Mouse (Mus musculus) hindbrain, embryonic 14.5 days (tissue): ENCODE results near the gene Wrap53. TPM values are rescaled to one million over a fixed set of nuclear protein-coding genes. Genes with fewer than 3 reads are reported as not detected.
A peak's percentile ranks its signal among the peaks of the same experiment; 100 is the strongest.
"Not testable (repeated sequence)": the region's sequence is repeated elsewhere in the genome, so short reads cannot be mapped to it uniquely, and the experiment has no call there.

ENCODE experiments used
- ATAC-seq: fragments of 200-750 bp; cut with Nextera tagmentation; 2 replicates; pipeline ENCODE4 v1.8.0; 2017; ENCODE audit warnings: moderate number of reproducible peaks, mild to moderate bottlenecking, moderate TSS enrichment, moderate library complexity; ENCODE audit not compliant: low FRiP score
- DNase-seq: peaks from one replicate; pipeline ENCODE4 v3.0.0-alpha.2; 2015; ENCODE audit warnings: low spot score
- H3K27ac ChIP-seq: fragments of 300-500 bp; sonication (generic); 2 replicates; pipeline ENCODE4 v1.5.1; 2014; ENCODE audit warnings: mild to moderate bottlenecking, moderate library complexity
- H3K27me3 ChIP-seq: fragments of 300-500 bp; sonication (generic); 2 replicates; pipeline ENCODE4 v1.6.1; 2014; ENCODE audit warnings: mild to moderate bottlenecking, low read length, mixed read lengths; ENCODE audit not compliant: control insufficient read depth, insufficient read depth
- H3K36me3 ChIP-seq: fragments of 300-500 bp; sonication (generic); replicated peaks from 2 replicates; pipeline ENCODE4 v1.6.1; 2014; ENCODE audit not compliant: control insufficient read depth, insufficient read depth
- H3K4me1 ChIP-seq: fragments of 300-500 bp; sonication (generic); replicated peaks from 2 replicates; pipeline ENCODE4 v1.6.1; 2014; ENCODE audit warnings: antibody characterized with exemption, low read length, mixed read lengths; ENCODE audit not compliant: control insufficient read depth, insufficient read depth
- H3K4me2 ChIP-seq: fragments of 300-500 bp; sonication (generic); replicated peaks from 2 replicates; pipeline ENCODE4 v1.6.1; 2014; ENCODE audit warnings: mild to moderate bottlenecking, moderate library complexity
- H3K4me3 ChIP-seq: fragments of 300-500 bp; sonication (generic); replicated peaks from 2 replicates; pipeline ENCODE4 v1.5.1; 2014; ENCODE audit warnings: mild to moderate bottlenecking, low read length
- H3K9ac ChIP-seq: fragments of 300-500 bp; sonication (generic); 2 replicates; pipeline ENCODE4 v1.6.1; 2014
- H3K9me3 ChIP-seq: fragments of 300-500 bp; sonication (generic); 2 replicates; pipeline ENCODE4 v1.6.1; 2016; ENCODE audit warnings: low read length; ENCODE audit not compliant: control insufficient read depth
- WGBS: fragments of 180-500 bp; shearing (Covaris S2); extraction: QIAGEN DNeasy Blood & Tissue Kit; methylation state at CpG from one replicate; pipeline ENCODE4 v1.1.7; 2014; 5-methylcytosine and 5-hydroxymethylcytosine counted together
- polyA plus RNA-seq: library from polyadenylated mRNA; unstranded; fragments of >200 nt; fragmentation: Nextera tagmentation; extraction: Ambion mirVana; gene quantifications from 2 replicates; pipeline ENCODE4 v1.2.1, GENCODE M21; 2014

Wrap53 gene
- polyA plus RNA-seq, 1 experiment from 2014 or later, result 16.8 TPM

DNA sequence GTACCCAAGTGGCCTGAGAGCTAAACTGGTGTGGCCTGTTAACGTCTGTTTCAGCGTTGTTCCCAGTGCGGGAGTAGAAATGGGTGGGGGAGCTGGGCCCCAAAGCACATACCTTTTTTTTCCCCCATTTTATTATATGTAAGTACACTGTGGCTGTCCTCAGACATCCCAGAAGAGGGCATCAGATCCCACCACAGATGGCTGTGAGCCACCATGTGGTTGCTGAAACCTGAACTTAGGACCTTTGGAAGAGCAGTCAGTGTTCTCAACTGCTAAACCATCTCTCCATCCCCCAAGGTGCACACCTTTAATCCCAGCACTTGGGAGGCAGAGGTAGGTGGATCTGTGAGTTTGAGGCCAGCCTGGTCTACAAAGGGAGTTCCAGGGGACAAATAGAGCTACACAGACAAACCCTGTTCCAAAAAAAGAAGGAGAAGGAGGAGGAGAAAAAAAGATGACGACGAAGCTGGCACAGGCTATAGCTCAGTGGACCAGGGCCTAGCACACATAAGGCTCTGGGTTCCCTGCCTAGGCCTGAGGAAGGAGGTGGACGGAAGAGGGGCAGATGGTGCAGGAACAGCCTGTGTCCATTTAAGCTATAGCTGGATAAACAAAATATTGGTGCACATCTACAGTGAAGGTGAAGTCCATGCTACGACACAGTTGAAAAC is 47.4 kb downstream of the Wrap53 start:
- no peaks in the 10 kb centered on the region for H3K36me3 ChIP-seq
- peaks cover 6% of the 10 kb centered on the region for H3K4me1 ChIP-seq
- ATAC-seq (no peak), DNase-seq (no peak)
- H3K27ac ChIP-seq, result no peak overlapping the region
- no peak overlapping the region for H3K4me2 ChIP-seq
- no peaks in the 10 kb centered on the region for H3K9me3 ChIP-seq
- H3K9ac ChIP-seq, result no peak overlapping the region
- H3K4me3 ChIP-seq, result no peak overlapping the region
- H3K27me3 ChIP-seq, result no peaks in the 10 kb centered on the region
- 84% methylated on average over 7 of the region's 7 CpGs for WGBS

GRCm38 (mm10) chr11:69530755-69531154 is 49.3 kb downstream of the Wrap53 start:
- not testable (repeated sequence) for H3K9ac ChIP-seq, H3K4me3 ChIP-seq, H3K27me3 ChIP-seq, ATAC-seq, H3K36me3 ChIP-seq, DNase-seq, H3K4me2 ChIP-seq, H3K27ac ChIP-seq, H3K9me3 ChIP-seq
- whole genome bisulfite sequencing, result 90% methylated on average over 6 of the region's 6 CpGs
- H3K4me1 ChIP-seq, result peaks cover 23% of the 10 kb centered on the region

DNA sequence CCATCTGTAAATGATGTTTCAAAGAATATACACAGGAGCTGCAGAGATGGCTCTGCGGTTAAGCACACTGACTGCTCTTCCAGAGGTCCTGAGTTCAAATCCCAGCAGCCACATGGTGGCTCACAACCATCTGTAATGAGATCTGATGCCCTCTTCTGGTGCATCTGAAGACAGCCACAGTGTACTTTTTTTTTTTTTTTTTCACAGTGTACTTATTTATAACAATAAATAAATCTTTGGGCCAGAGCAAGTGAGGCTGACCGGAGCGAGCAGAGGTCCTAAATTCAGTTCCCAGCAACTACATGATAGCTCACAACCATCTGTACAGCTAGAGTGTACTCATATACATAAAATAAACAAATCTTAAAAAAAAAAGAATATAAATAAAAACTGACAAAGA is 49.8 kb downstream of the Wrap53 start:
- H3K27me3 ChIP-seq, H3K4me2 ChIP-seq, H3K9ac ChIP-seq, DNase-seq, H3K36me3 ChIP-seq, H3K9me3 ChIP-seq, H3K4me3 ChIP-seq, ATAC-seq, H3K27ac ChIP-seq: not testable (repeated sequence)
- WGBS, result 92% methylated on average over 3 of the region's 3 CpGs
- peaks cover 23% of the 10 kb centered on the region for H3K4me1 ChIP-seq

DNA sequence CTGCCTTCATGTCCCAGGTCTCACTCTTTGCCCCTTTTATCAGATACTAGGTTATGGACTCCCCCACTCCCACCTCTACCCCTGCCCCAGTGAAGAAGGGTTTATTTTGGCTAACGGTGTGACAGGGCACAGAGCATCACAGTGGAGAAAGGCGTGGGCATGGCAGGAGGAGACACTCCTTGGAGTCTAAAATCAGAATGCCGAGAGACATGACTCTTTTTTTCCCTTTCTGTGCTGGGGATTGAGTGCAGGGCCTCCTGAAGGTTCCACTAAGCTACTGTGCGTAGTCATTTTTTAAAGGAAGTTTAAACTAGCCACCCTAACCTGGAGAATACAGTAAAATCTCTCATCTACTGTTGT is 52.0 kb downstream of the Wrap53 start:
- 58% methylated on average over 4 of the region's 4 CpGs for WGBS
- no peak overlapping the region for H3K4me3 ChIP-seq
- ATAC-seq, result no peak

GRCm38 (mm10) chr11:69527098-69528030 is 52.7 kb downstream of the Wrap53 start:
- Histone ChIP-seq H3K9me3 (no peaks in the 10 kb centered on the region), H3K4me3 (peak overlapping the region; percentile 15), H3K36me3 (no peaks in the 10 kb centered on the region), H3K27ac (peak overlapping the region; percentile 99), H3K27me3 (no peaks in the 10 kb centered on the region), H3K4me1 (peaks cover 23% of the 10 kb centered on the region), H3K4me2 (peak overlapping the region; percentile 52), H3K9ac (peak overlapping the region; percentile 60)
- ATAC-seq, result peak; percentile 68
- WGBS, result 2% methylated on average over 30 of the region's 30 CpGs
- peak; percentile 73 for DNase-seq

More for the DNA sequence above, 52.0 kb downstream of the Wrap53 start:
- H3K27me3 ChIP-seq, result no peaks in the 10 kb centered on the region
- DNase-seq, result no peak
- peak overlapping the region; percentile 52 for H3K4me2 ChIP-seq
- peak overlapping the region; percentile 99 for H3K27ac ChIP-seq
- no peaks in the 10 kb centered on the region for H3K36me3 ChIP-seq
- peak overlapping the region; percentile 60 for H3K9ac ChIP-seq
- H3K9me3 ChIP-seq, result no peaks in the 10 kb centered on the region
- H3K4me1 ChIP-seq, result peaks cover 23% of the 10 kb centered on the region

DNA sequence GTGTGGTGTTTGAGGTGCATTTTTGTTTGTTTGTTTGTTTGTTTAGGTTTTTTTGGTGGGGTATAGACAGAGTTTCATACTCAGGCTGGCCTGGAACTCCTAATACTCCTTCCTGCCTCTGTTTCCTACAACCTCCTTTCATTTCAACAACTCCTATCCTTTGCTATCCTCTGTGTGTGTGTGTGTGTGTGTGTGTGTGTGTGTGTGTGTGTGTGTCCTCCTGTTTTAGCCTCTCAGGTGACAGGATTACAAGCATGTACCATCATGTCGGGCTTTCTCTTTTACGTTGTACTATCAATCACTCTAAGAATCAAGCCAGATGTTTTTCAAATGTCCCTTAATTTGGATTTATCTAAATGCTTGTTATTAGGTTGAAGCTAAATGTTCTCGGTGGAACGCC is 53.4 kb downstream of the Wrap53 start:
- ATAC-seq (no peak), DNase-seq (peak; percentile 34)
- Histone ChIP-seq H3K4me3 (peak overlapping the region; percentile 15), H3K27ac (peak overlapping the region; percentile 99), H3K9me3 (no peaks in the 10 kb centered on the region), H3K27me3 (no peaks in the 10 kb centered on the region), H3K4me1 (peaks cover 23% of the 10 kb centered on the region), H3K9ac (peak overlapping the region; percentile 60), H3K4me2 (peak overlapping the region; percentile 52), H3K36me3 (no peaks in the 10 kb centered on the region)
- 18% methylated on average over 4 of the region's 4 CpGs for WGBS

DNA sequence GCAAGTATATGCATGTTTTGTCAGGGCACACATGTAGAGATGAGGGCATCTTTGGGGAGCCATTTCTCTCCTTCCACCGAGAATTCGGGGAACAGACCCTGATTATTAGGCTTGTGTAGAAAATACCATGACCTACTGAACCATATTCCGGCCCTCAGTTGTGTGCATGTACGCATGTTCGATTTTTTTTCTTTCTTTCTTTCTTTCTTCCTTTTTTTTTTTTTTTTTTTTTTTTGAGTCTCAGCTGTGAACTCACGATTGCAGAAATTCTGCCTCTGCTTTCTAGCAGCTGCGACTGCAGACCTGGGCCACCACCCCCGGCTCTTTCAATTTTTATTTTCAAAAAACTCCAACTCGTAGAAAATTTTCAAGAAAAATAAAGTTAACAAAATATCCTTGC is 54.4 kb downstream of the Wrap53 start:
- peaks cover 23% of the 10 kb centered on the region for H3K4me1 ChIP-seq
- WGBS, result 82% methylated on average over 9 of the region's 9 CpGs
- peak overlapping the region; percentile 99 for H3K27ac ChIP-seq
- no peak overlapping the region; the same call in 1 of the 2 replicates for H3K9ac ChIP-seq
- ATAC-seq (no peak), DNase-seq (no peak)
- H3K36me3 ChIP-seq, result no peaks in the 10 kb centered on the region
- no peaks in the 10 kb centered on the region for H3K27me3 ChIP-seq
- no peak overlapping the region for H3K4me3 ChIP-seq
- no peak overlapping the region for H3K4me2 ChIP-seq
- H3K9me3 ChIP-seq, result no peaks in the 10 kb centered on the region

- peaks cover 23% of the 10 kb centered on the region for H3K4me1 ChIP-seq
- no peak for DNase-seq
- H3K4me2 ChIP-seq, result no peak overlapping the region
- no peak overlapping the region for H3K9ac ChIP-seq
- no peaks in the 10 kb centered on the region for H3K36me3 ChIP-seq
- H3K4me3 ChIP-seq, result no peak overlapping the region
- no peak overlapping the region for H3K27ac ChIP-seq
- no peaks in the 10 kb centered on the region for H3K9me3 ChIP-seq
- no peaks in the 10 kb centered on the region for H3K27me3 ChIP-seq
- no peak for ATAC-seq
- WGBS, result 94% methylated on average over 4 of the region's 4 CpGs
Observed at GRCm38 (mm10) chr11:69523651-69524050, 56.4 kb downstream of the Wrap53 start.

DNA sequence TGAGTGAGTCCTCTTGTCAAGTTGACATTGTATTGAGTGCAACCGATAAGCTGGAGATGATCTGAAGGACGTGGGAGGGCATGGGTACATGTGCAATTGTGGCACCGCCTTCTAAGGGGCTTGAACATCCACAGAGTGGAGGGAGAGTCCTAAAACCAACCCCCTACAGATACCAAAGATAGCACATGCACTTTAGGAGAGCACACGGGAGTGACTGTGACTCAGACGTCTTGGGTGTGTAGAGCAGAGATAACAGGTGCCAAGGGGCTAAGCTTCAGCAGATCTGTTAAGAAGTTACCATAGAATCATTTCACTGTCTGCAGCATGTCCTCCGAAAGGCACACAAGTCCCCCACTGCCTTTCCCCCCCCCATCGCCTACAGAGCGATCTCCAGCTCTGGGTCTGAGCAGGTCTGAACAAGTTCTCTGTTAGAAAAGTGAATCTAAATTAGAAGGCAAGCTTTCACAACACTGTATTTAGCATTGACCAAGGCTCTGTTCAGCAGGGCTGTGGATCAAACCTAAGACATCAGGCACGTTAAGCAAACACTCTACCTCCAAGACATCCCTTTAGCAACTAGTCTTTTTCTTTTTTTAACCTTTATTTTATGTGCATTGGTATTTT is 58.4 kb downstream of the Wrap53 start:
- DNase-seq, result no peak

More for the DNA sequence above, 58.4 kb downstream of the Wrap53 start:
- Histone ChIP-seq H3K4me3 (no peak overlapping the region), H3K4me2 (no peak overlapping the region), H3K27ac (no peak overlapping the region), H3K36me3 (no peaks in the 10 kb centered on the region), H3K9ac (no peak overlapping the region), H3K4me1 (peaks cover 7% of the 10 kb centered on the region; the same call in 1 of the 2 replicates), H3K27me3 (no peaks in the 10 kb centered on the region), H3K9me3 (no peaks in the 10 kb centered on the region)
- 91% methylated on average over 9 of the region's 9 CpGs for WGBS
- no peak for ATAC-seq
